In the genomic region with DNA sequence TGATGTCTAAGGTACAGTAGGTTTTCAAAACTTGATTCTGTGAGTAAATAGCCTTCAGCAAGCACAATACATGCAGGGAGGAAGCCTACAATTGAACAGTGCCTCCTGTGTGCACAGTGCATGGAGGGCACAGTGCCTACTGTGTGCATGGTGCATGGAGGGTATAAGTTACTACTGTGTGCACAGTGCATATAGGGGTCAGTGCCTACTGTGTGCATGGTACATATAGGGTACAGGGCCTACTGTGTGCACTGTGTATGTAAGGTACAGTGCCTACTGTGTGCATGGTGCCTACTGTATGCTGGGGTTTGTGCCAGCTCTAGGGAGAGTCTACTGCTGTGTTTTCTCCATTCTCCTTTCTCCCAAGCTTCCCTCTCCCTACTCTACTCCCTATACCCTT, we compare ENCODE assay signal across 25 mouse cellular contexts. TPM values are rescaled to one million over a fixed set of nuclear protein-coding genes. Genes with fewer than 3 reads are reported as not detected.
"Had no signal": no experiment of that assay in that cellular context is flagged by ENCODE, and none has a peak within 500 bp of the region (broad histone marks: within the 10 kb centered on the region; RNA-seq: fewer than 3 reads in every experiment).

No protein-coding gene starts in this region.

- H3K36me3 ChIP-seq: liver, embryonic 15.5 days; lung, embryonic 15.5 days; midbrain, embryonic 13.5 days; midbrain, embryonic 15.5 days; neural tube, embryonic 13.5 days; neural tube, embryonic 15.5 days; stomach, embryonic 15.5 days had no signal

- ATAC-seq: liver, postnatal 0 days; lung, postnatal 0 days; midbrain, embryonic 13.5 days; midbrain, embryonic 15.5 days had no signal

- H3K4me1 ChIP-seq: liver, embryonic 15.5 days; lung, embryonic 15.5 days; midbrain, embryonic 15.5 days; stomach, embryonic 15.5 days had no signal

- H3K9me3 ChIP-seq: liver, embryonic 15.5 days; lung, embryonic 15.5 days; midbrain, embryonic 13.5 days; midbrain, embryonic 15.5 days; neural tube, embryonic 13.5 days; neural tube, embryonic 15.5 days; stomach, embryonic 15.5 days had no signal

- H3K4me3 ChIP-seq: liver, embryonic 15.5 days; lung, embryonic 15.5 days; midbrain, embryonic 13.5 days; midbrain, embryonic 15.5 days; neural tube, embryonic 13.5 days; neural tube, embryonic 15.5 days; stomach, embryonic 15.5 days had no signal

- DNase-seq: liver, postnatal 0 days; lung, adult 2 months; lung, postnatal 14 days; lung, postnatal 36 days; retina, postnatal 1 day; right cerebral cortex, adult 18-20 months; thymus, adult 2 months; thymus, postnatal 25 days; thymus, postnatal 4 days had no signal

- H3K27me3 ChIP-seq: liver, embryonic 15.5 days; lung, embryonic 15.5 days; midbrain, embryonic 13.5 days; midbrain, embryonic 15.5 days; neural tube, embryonic 15.5 days; stomach, embryonic 15.5 days had no signal

RNA-seq across cellular contexts. Expression of gene Glp1r, which starts 12.6 kb away (rescaled TPM):
- total RNA-seq: megakaryocyte progenitor cell, adult 5-6 weeks; monocyte, adult 5-6 weeks had no signal
- polyA plus RNA-seq: liver, embryonic 15.5 days; liver, postnatal 0 days; macrophage had no signal

RNA-seq across cellular contexts. Expression of gene Umodl1, which starts 40.2 kb away (rescaled TPM):
- total RNA-seq: megakaryocyte progenitor cell, adult 5-6 weeks; monocyte, adult 5-6 weeks had no signal
- polyA plus RNA-seq: lung, postnatal 0 days; macrophage; midbrain, embryonic 11.5 days; midbrain, embryonic 15.5 days; neural tube, embryonic 11.5 days; neural tube, embryonic 13.5 days; spleen, adult 2 months; stomach, embryonic 15.5 days; stomach, postnatal 0 days; urinary bladder, adult 2 months had no signal
